Mouse (Mus musculus) B cell, adult 2 months (primary cell): ENCODE data around the gene Msmo1.

Experiments used
- DNase-seq, 2 experiments: peaks; one replicate each; pipeline ENCODE4 v3.0.0; 2022

The Msmo1 gene

GRCm38 (mm10) chr8:64711544-64711943, 22.0 kb downstream of the Msmo1 start:
- no peak for DNase-seq

DNA sequence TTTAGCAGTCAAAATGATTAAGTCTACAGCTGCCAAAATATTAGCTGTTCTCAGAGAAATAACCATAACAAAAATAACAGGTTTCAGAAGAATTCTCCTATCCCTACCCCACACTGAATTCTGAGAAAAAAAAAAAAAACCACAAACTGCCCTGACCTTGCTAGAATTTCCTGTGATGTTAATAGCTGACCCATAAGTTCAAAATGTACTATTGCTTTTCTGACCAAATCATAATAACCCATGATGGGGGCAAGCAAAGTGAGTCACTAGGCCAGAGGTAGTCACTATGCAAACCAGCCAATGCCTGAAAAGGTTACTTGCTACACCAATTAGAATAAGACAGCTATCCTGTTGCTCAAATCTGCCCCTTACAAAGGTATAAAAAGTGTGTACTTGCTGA, 26.1 kb downstream of the Msmo1 start:
- no peak for DNase-seq

DNA sequence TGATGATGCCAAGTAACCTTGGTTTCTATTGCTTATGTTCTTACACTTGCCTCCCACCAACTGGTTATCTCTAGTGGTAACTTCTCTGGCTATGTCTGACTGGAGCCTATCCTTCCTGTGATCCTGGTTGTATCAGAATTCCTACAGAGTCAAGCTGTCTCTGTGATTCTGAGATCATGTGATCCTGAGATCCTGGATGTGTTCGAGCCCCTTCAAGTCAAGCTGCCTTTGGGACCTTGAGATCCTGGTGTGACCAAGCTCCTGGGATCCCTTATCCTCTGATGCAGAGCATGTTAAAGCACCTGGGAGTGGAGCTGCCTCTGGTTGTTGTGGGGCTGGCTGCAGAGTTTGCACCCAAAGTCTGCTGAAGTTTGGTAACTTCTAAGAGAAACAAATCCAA, 30.4 kb downstream of the Msmo1 start:
- DNase-seq = no peak

GRCm38 (mm10) chr8:64692651-64693201, 40.9 kb downstream of the Msmo1 start, which contains the start of gene Cpe:
Gene Cpe (minus strand): TSS chr8:64693054.
- DNase-seq = peak; percentile 1

DNA sequence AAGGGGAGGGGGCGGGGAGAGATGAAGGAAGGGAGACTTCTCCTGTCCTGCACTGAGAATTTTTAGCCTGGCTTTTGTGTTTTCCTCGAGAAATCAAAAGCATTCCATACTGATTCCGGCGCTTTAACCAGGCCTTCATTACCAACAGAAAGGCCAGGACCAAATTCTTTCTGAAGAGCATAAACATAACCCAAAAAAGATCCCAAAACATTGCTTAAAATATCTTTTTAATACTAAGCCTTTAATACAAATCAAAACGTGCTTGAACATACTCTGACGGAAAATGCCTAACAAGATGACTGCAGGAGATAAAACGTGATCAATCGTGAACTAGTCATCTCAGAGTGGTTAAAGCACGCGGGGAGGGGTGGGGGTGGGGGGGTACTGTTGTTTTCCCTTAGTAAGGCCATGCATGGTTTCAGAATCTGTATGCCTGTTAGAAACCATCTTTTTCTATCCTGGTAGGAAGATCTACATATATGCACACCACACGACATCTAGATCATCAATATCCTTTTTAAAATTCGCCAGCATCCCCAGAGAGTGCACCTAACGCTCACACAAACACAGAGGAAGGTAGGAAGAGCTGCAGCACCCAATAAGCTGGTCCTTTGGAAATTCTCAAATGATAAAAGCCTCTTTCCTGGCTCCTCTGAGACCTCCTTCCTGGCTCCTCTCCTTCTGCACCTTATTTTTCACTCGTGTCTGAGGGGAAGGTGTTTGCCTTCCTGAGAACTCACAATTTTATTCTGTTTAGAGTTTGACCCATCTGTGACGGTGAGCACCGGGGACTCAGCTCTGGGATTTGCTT, 41.8 kb downstream of the Msmo1 start:
- no peak for DNase-seq

- DNase-seq = no peak
These were observed 42.7 kb downstream of the Msmo1 start for GRCm38 (mm10) chr8:64690845-64691244.

DNA sequence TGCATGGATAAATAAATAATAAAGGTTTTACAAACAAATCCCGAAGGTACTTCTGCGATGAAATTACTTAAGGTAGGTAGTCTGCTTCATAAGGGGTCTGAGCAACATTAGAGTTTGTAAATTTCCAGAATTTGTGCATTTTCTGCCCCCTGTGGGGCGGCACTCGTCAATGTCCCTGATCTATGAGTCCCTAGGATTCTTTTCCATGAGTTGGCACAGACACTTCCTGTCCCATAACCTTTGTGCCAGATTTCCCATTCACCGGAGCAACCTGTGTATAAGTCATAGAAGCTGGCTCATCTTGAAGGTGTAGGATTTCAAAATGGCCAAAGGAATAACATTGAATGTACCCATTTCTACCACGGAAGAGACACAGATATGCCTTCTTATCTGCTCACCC, 43.3 kb downstream of the Msmo1 start:
- no peak for DNase-seq

DNA sequence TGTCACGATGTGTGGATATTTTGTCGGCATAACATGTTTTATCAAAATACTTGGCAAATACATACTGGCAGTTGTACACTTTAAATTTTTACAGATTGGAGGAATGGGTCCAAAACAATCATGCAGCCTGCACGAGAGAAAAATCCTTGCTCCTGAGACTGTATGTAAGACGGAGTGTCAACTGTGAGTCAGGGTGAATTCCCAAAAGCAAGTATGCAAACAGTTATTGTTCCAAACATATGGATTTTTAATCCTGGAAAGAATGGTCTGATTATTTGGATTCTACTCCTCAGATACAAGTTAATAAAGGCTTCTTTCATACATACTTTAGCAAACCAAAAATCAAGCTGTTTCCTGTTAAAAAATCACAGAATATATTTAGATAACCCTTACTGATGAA, 44.9 kb downstream of the Msmo1 start:
- no peak for DNase-seq

- no peak for DNase-seq
These were observed 45.4 kb downstream of the Msmo1 start for GRCm38 (mm10) chr8:64688161-64688560.

GRCm38 (mm10) chr8:64682501-64682900, 51.1 kb downstream of the Msmo1 start:
- DNase-seq = no peak

DNA sequence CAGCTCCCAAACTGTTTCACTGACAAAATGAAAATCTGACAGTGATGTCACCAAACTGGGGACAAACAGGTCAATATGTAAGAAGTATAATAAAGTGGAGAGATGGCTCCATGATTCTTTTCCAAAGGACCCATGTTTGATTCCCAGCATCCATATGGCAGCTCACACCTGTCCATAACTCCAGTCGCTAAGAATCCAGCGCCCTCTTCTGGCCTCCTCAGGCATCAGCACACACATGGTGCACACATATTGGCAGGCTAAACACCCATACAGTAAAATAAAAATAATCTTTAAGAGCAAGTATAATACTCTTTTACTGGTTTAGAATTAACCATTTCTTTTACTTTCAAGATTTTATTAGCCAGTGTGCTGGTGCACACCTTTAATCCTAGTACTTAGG, 57.2 kb downstream of the Msmo1 start:
- DNase-seq = no peak

- DNase-seq = no peak
These were observed 58.5 kb downstream of the Msmo1 start for GRCm38 (mm10) chr8:64674951-64675585.

GRCm38 (mm10) chr8:64672920-64673319, 60.7 kb downstream of the Msmo1 start:
- no peak for DNase-seq

GRCm38 (mm10) chr8:64671937-64672336, 61.7 kb downstream of the Msmo1 start:
- no peak for DNase-seq
